Mouse (Mus musculus) limb, embryonic 10.5 days (tissue): ENCODE measurements around the gene Rbfox1. TPM values are rescaled to one million over a fixed set of nuclear protein-coding genes. Genes with fewer than 3 reads are reported as not detected.

ENCODE experiments used
- DNase-seq: peaks from one replicate; pipeline ENCODE4 v3.0.0-alpha.2; 2017; ENCODE audit warnings: low spot score
- H3K27ac ChIP-seq: fragments of 300-500 bp; sonication (generic); 2 replicates; pipeline ENCODE4 v1.5.1; 2016; ENCODE audit warnings: mild to moderate bottlenecking
- H3K27me3 ChIP-seq: fragments of 300-500 bp; sonication (generic); 2 replicates; pipeline ENCODE4 v1.6.1; 2016; ENCODE audit warnings: low read depth, mild to moderate bottlenecking; ENCODE audit not compliant: poor library complexity, severe bottlenecking
- H3K36me3 ChIP-seq: fragments of 300-500 bp; sonication (generic); 2 replicates; pipeline ENCODE4 v1.6.1; 2016; ENCODE audit warnings: mild to moderate bottlenecking, moderate library complexity
- H3K4me1 ChIP-seq: fragments of 300-500 bp; sonication (generic); 2 replicates; pipeline ENCODE4 v1.6.1; 2016
- H3K4me3 ChIP-seq: fragments of 300-500 bp; sonication (generic); 2 replicates; pipeline ENCODE4 v1.5.1; 2016; ENCODE audit warnings: mild to moderate bottlenecking, moderate library complexity
- H3K9me3 ChIP-seq: fragments of 300-500 bp; sonication (generic); replicated peaks from 2 replicates; pipeline ENCODE4 v1.6.1; 2016; ENCODE audit warnings: mild to moderate bottlenecking
- WGBS: fragments of 180-500 bp; shearing (Covaris S2); methylation state at CpG from one replicate; pipeline ENCODE4 v1.1.7; 2016; 5-methylcytosine and 5-hydroxymethylcytosine counted together
- polyA plus RNA-seq: library from polyadenylated mRNA; unstranded; fragments of >200 nt; fragmentation: Nextera tagmentation; extraction: Ambion mirVana; gene quantifications from 2 replicates; pipeline ENCODE4 v1.2.1, GENCODE M21; 2016

Gene Rbfox1
- polyA plus RNA-seq, 1 experiment from 2014 or later, result 0.64 TPM

DNA sequence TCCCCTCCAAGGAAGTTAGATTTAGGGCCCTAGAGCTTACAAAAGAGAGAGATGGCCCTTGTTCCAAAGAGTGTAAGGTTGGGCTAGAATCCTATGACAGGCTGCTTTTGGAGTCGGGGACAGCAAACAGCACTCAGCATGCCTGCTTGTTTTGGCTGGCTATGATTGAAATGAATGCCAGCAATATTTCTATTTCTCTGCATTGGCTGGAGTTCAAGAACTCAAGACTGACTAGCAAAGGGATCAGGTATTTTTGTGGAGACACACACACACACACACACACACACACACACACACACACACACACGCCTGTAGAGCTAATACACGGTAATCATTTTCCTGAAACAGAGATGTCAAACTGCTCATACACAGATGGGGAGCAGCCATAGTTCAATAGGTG, 1566.0 kb downstream of the Rbfox1 start:
- Histone ChIP-seq H3K27me3 (no peaks in the 10 kb centered on the region), H3K4me1 (peaks cover 6% of the 10 kb centered on the region), H3K4me3 (no peak overlapping the region), H3K27ac (no peak overlapping the region), H3K9me3 (no peaks in the 10 kb centered on the region), H3K36me3 (no peaks in the 10 kb centered on the region)
- WGBS, result 92% methylated on average over 3 of the region's 3 CpGs
- DNase-seq, result no peak

DNA sequence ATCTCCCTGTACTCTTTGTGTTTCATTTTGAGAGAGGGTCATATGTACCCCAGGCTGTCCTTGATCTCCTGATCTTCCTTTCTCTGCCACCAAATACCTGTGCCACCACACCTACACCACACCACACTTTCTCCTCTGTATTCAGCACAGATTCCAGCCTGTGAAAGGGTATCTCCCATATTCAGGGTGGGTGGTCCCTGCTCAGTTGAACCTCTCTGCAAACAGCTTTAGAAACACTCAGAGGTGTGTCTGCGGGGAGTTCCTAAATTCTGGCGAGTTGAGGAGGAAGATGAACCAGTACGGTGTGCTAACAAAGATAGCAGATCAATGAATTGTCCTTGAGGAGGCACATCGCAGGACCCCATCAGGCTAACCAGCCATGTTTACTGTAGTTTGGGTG, 1572.4 kb downstream of the Rbfox1 start:
- no peak for DNase-seq
- no peaks in the 10 kb centered on the region for H3K4me1 ChIP-seq
- H3K9me3 ChIP-seq, result no peaks in the 10 kb centered on the region
- H3K36me3 ChIP-seq, result no peaks in the 10 kb centered on the region
- H3K27me3 ChIP-seq, result no peaks in the 10 kb centered on the region
- WGBS, result 87% methylated on average over 4 of the region's 4 CpGs
- H3K27ac ChIP-seq, result no peak overlapping the region
- no peak overlapping the region for H3K4me3 ChIP-seq
